ENCODE assay signal across 9 mouse cellular contexts in the genomic region with DNA sequence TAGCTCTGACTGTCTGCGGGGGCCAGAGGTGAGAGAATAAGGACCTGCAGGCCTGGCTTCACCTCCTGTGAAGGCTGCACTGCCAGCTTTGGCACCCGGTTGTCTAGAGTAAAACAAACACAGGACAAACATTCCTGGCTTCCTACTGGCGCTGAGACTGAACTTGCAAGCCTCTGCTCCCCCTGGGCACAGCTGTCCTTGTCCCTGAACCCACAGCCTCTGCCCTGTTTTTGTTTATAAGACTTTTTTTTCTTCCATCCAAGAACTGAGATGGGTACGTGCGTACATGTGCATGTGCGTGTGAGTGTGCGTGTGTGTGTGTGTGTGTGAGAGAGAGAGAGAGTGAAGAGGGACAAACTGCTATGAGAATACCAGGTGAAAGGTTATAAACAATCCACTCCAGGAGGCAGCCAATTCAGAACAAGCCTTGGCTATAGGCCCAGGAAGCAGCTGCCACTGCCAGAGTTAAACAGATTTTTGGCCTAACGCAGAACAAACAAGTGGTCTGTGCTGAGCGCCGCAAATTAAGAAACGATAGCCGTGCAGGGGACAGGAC. TPM values are rescaled to one million over a fixed set of nuclear protein-coding genes. Genes with fewer than 3 reads are reported as not detected.
DNase-seq lines count a peak whose midpoint lies in the region; ATAC-seq and TF ChIP-seq lines count a peak whose summit lies in the region.
"Had no signal": no experiment of that assay in that cellular context is flagged by ENCODE, and none has a peak within 500 bp of the region (broad histone marks: within the 10 kb centered on the region; RNA-seq: fewer than 3 reads in every experiment).

No protein-coding gene starts in this region.

- H3K4me1 ChIP-seq in midbrain, embryonic 10.5 days = peaks cover 49% of the 10 kb centered on the region
- H3K4me1 ChIP-seq in midbrain, embryonic 11.5 days (ENCODE audit: control insufficient read depth, insufficient read depth, low read length) = peaks cover 20% of the 10 kb centered on the region; the same call in 1 of the 2 replicates
- H3K4me1 ChIP-seq in brown adipose tissue, adult 24 weeks (ENCODE audit: control insufficient read depth, insufficient read depth, insufficient read length, low read length) = peaks cover 23% of the 10 kb centered on the region
- H3K4me1 ChIP-seq in liver, postnatal 0 days (ENCODE audit: insufficient read depth) = peaks cover 27% of the 10 kb centered on the region
- peaks cover 10% of the 10 kb centered on the region for H3K4me1 ChIP-seq in small intestine, adult 2 months (ENCODE audit: control insufficient read depth, insufficient read depth, insufficient read length, low read length)

- 61% methylated on average over 12 of the region's 12 CpGs for WGBS in midbrain, embryonic 10.5 days
- 62% methylated on average over 12 of the region's 12 CpGs for WGBS in midbrain, embryonic 11.5 days
- 53% methylated on average over 12 of the region's 12 CpGs for WGBS in liver, postnatal 0 days (ENCODE audit: insufficient replicate concordance)
- WGBS in small intestine, adult 2 months = 13% methylated on average over 12 of the region's 12 CpGs

- no peaks in the 10 kb centered on the region for H3K9me3 ChIP-seq in midbrain, embryonic 10.5 days (replicated peaks)
- no peaks in the 10 kb centered on the region for H3K9me3 ChIP-seq in midbrain, embryonic 11.5 days (ENCODE audit: control insufficient read depth, low read length)
- no peaks in the 10 kb centered on the region for H3K9me3 ChIP-seq in liver, postnatal 0 days (ENCODE audit: low read length)

- TF ChIP-seq POLR2A in small intestine, adult 2 months (IDR thresholded peaks at IDR 0.05; ENCODE audit: low read depth, low read length) = no peak; the same call in 1 of the 2 replicates

- no peak overlapping the region for H3K9ac ChIP-seq in midbrain, embryonic 11.5 days (ENCODE audit: low read length)
- peak overlapping the region; percentile 45; the same call in 1 of the 2 replicates for H3K9ac ChIP-seq in liver, postnatal 0 days (replicated peaks)

- peak; percentile 91 for TF ChIP-seq EP300 in liver, postnatal 0 days (IDR thresholded peaks at IDR 0.05; ENCODE audit: low read depth)

- no peak for TF ChIP-seq CTCF in liver, postnatal 0 days (IDR thresholded peaks at IDR 0.05; ENCODE audit: low read depth)
- no peak for TF ChIP-seq CTCF in small intestine, adult 2 months (IDR thresholded peaks at IDR 0.05; ENCODE audit: extremely low read depth, insufficient read length, insufficient replicate concordance, low read depth, low read length)

- no peak for DNase-seq in midbrain, embryonic 10.5 days (ENCODE audit: low spot score)
- DNase-seq in midbrain, embryonic 11.5 days (ENCODE audit: low spot score, missing footprints) = no peak
- DNase-seq in heart, adult 9 months (ENCODE audit: low spot score in 2 of 2) = peak; percentile 93 to 94
- DNase-seq in kidney, adult 9 months = peak; percentile 96
- DNase-seq in liver, postnatal 0 days = peak; percentile 66
- DNase-seq in right cerebral cortex, postnatal 14 days = no peak

- peaks cover 9% of the 10 kb centered on the region for H3K36me3 ChIP-seq in midbrain, embryonic 10.5 days
- 0 out of 2 replicates have a peak, but pooled peaks cover 4% of the 10 kb centered on the region for H3K36me3 ChIP-seq in midbrain, embryonic 11.5 days (ENCODE audit: control insufficient read depth, insufficient read depth, low read length)
- peaks cover 11% of the 10 kb centered on the region for H3K36me3 ChIP-seq in liver, postnatal 0 days (replicated peaks; ENCODE audit: insufficient read depth, low read length)
- peaks cover 15% of the 10 kb centered on the region for H3K36me3 ChIP-seq in small intestine, adult 2 months (ENCODE audit: control insufficient read depth, insufficient read depth, low read length)

- no peak for ATAC-seq in midbrain, embryonic 11.5 days (ENCODE audit: low FRiP score)
- ATAC-seq in liver, postnatal 0 days = peak; percentile 60

- no peak overlapping the region for H3K4me2 ChIP-seq in midbrain, embryonic 11.5 days
- H3K4me2 ChIP-seq in liver, postnatal 0 days (ENCODE audit: low read depth, low read length) = peak overlapping the region; percentile 34; the same call in 1 of the 2 replicates

- no peak overlapping the region for H3K4me3 ChIP-seq in midbrain, embryonic 10.5 days
- H3K4me3 ChIP-seq in midbrain, embryonic 11.5 days (ENCODE audit: low read depth, low read length) = no peak overlapping the region
- H3K4me3 ChIP-seq in brown adipose tissue, adult 24 weeks (ENCODE audit: insufficient read depth, low read depth, low read length) = peak overlapping the region; percentile 48
- H3K4me3 ChIP-seq in liver, postnatal 0 days (ENCODE audit: low read depth, low read length) = no peak overlapping the region
- H3K4me3 ChIP-seq in small intestine, adult 2 months (ENCODE audit: low read depth, low read length) = no peak overlapping the region

- H3K27me3 ChIP-seq in midbrain, embryonic 10.5 days (ENCODE audit: low read depth, poor library complexity, severe bottlenecking) = 0 out of 2 replicates have a peak, but pooled peaks cover 7% of the 10 kb centered on the region
- no peaks in the 10 kb centered on the region for H3K27me3 ChIP-seq in midbrain, embryonic 11.5 days (ENCODE audit: control insufficient read depth, insufficient read depth, low read length)
- H3K27me3 ChIP-seq in liver, postnatal 0 days (ENCODE audit: insufficient read depth, low read length) = no peaks in the 10 kb centered on the region
- H3K27me3 ChIP-seq in small intestine, adult 2 months (ENCODE audit: control insufficient read depth, insufficient read depth, low read length) = no peaks in the 10 kb centered on the region

- peak overlapping the region; percentile 49; the same call in 1 of the 2 replicates for H3K27ac ChIP-seq in midbrain, embryonic 10.5 days (replicated peaks)
- H3K27ac ChIP-seq in midbrain, embryonic 11.5 days (ENCODE audit: low read depth, low read length) = no peak overlapping the region
- H3K27ac ChIP-seq in brown adipose tissue, adult 24 weeks (replicated peaks; ENCODE audit: low read depth, low read length) = peak overlapping the region; percentile 93
- peak overlapping the region; percentile 99 for H3K27ac ChIP-seq in liver, postnatal 0 days (ENCODE audit: low read depth)
- peak overlapping the region; percentile 95 for H3K27ac ChIP-seq in small intestine, adult 2 months (ENCODE audit: insufficient read depth, low read depth, low read length)

RNA-seq across cellular contexts. Expression of gene Txnip, which starts 2.6 kb away (rescaled TPM):
- 31.5 and 41.7 TPM in 2 replicates for polyA plus RNA-seq in midbrain, embryonic 10.5 days (2016; fragmentation: Nextera tagmentation; extraction: Ambion mirVana)
- polyA plus RNA-seq in midbrain, embryonic 11.5 days (2014; fragmentation: Nextera tagmentation; extraction: Ambion mirVana) = 54.0 and 55.9 TPM in 2 replicates
- polyA plus RNA-seq in brown adipose tissue, adult 24 weeks (2012; ENCODE audit: insufficient read depth, insufficient read length, missing spikeins) = 1,091 and 1,303 TPM in 2 replicates
- 65.3 and 72.4 TPM in 2 replicates for polyA plus RNA-seq in liver, postnatal 0 days (2015; fragmentation: Nextera tagmentation; extraction: Ambion mirVana)
- polyA plus RNA-seq in small intestine, adult 2 months (2012; rRNA removed) = 167 and 384 TPM in 2 replicates

RNA-seq across cellular contexts. Expression of gene Gm16253, which starts 21.7 kb away (rescaled TPM):
- polyA plus RNA-seq in midbrain, embryonic 10.5 days (2016; fragmentation: Nextera tagmentation; extraction: Ambion mirVana) = 0.62 and 1.6 TPM in 2 replicates
- 0.36 and 0.43 TPM in 2 replicates for polyA plus RNA-seq in midbrain, embryonic 11.5 days (2014; fragmentation: Nextera tagmentation; extraction: Ambion mirVana)
- polyA plus RNA-seq in brown adipose tissue, adult 24 weeks (2012; ENCODE audit: insufficient read depth, insufficient read length, missing spikeins) = not detected in 2 replicates
- not detected in 2 replicates for polyA plus RNA-seq in liver, postnatal 0 days (2015; fragmentation: Nextera tagmentation; extraction: Ambion mirVana)
- polyA plus RNA-seq in small intestine, adult 2 months (2012; rRNA removed) = not detected in 2 replicates
- polyA plus RNA-seq: large intestine, adult 2 months had no signal

RNA-seq across cellular contexts. Expression of gene Hfe2, which starts 30.1 kb away (rescaled TPM):
- 1.5 and 2.1 TPM in 2 replicates for polyA plus RNA-seq in midbrain, embryonic 10.5 days (2016; fragmentation: Nextera tagmentation; extraction: Ambion mirVana)
- 1.3 and 1.7 TPM in 2 replicates for polyA plus RNA-seq in midbrain, embryonic 11.5 days (2014; fragmentation: Nextera tagmentation; extraction: Ambion mirVana)
- polyA plus RNA-seq in brown adipose tissue, adult 24 weeks (2012; ENCODE audit: insufficient read depth, insufficient read length, missing spikeins) = 5.4 and 8.2 TPM in 2 replicates
- polyA plus RNA-seq in liver, postnatal 0 days (2015; fragmentation: Nextera tagmentation; extraction: Ambion mirVana) = 19.2 and 21.8 TPM in 2 replicates
- polyA plus RNA-seq in small intestine, adult 2 months (2012; rRNA removed) = 0.06 TPM in 1 of 2 replicates, not detected in the other

RNA-seq across cellular contexts. Expression of gene Polr3gl, which starts 38.9 kb away (rescaled TPM):
- polyA plus RNA-seq in midbrain, embryonic 10.5 days (2016; fragmentation: Nextera tagmentation; extraction: Ambion mirVana) = 25.2 and 31.8 TPM in 2 replicates
- 12.1 and 14.7 TPM in 2 replicates for polyA plus RNA-seq in midbrain, embryonic 11.5 days (2014; fragmentation: Nextera tagmentation; extraction: Ambion mirVana)
- polyA plus RNA-seq in brown adipose tissue, adult 24 weeks (2012; ENCODE audit: insufficient read depth, insufficient read length, missing spikeins) = 39.0 and 72.4 TPM in 2 replicates
- 12.9 and 14.7 TPM in 2 replicates for polyA plus RNA-seq in liver, postnatal 0 days (2015; fragmentation: Nextera tagmentation; extraction: Ambion mirVana)
- polyA plus RNA-seq in small intestine, adult 2 months (2012; rRNA removed) = 3.4 and 7.9 TPM in 2 replicates

RNA-seq across cellular contexts. Expression of gene Ankrd34a, which starts 41.3 kb away (rescaled TPM):
- 1.0 and 1.7 TPM in 2 replicates for polyA plus RNA-seq in midbrain, embryonic 10.5 days (2016; fragmentation: Nextera tagmentation; extraction: Ambion mirVana)
- 1.5 and 2.0 TPM in 2 replicates for polyA plus RNA-seq in midbrain, embryonic 11.5 days (2014; fragmentation: Nextera tagmentation; extraction: Ambion mirVana)
- polyA plus RNA-seq in brown adipose tissue, adult 24 weeks (2012; ENCODE audit: insufficient read depth, insufficient read length, missing spikeins) = not detected in 2 replicates
- polyA plus RNA-seq in liver, postnatal 0 days (2015; fragmentation: Nextera tagmentation; extraction: Ambion mirVana) = not detected in 2 replicates
- 0.44 and 0.63 TPM in 2 replicates for polyA plus RNA-seq in small intestine, adult 2 months (2012; rRNA removed)

Comparison
In these comparisons a context has a peak if more than half of its experiments do, and no peak if none do; other contexts are left out.
1. DNase-seq: peak in heart, adult 9 months (2 of 2), kidney, adult 9 months (single experiment) and liver, postnatal 0 days (single experiment); none in midbrain, embryonic 10.5 days (single experiment), midbrain, embryonic 11.5 days (single experiment) and right cerebral cortex, postnatal 14 days (single experiment).